Mouse (Mus musculus): Measurements from ENCODE around the gene Slc28a1.

DNA sequence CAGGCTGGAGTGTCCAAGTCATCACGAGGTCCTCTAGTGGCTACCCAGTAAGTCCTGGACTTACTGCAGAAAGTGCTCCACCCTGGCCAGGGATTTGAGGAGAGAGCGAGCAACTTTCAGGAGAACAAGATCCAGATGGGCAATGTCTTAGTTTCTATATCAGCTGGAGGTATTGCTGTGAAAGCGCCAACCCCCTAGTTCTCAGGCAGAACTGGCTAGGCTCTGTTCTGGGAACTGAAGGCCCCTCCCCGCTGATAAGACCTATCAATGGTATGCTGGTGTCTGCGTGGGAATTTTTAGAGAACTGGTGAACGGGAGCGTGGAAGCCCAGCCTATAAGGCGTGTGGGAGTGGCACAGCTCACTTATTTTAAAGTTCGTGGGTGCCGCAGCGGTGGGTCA lies 35.2 kb downstream of the Slc28a1 start:
- TF ChIP-seq CTCF (IDR thresholded peaks at IDR 0.05; ENCODE audit: control insufficient read depth, insufficient read depth, low read length) (no peak), POLR2A (IDR thresholded peaks at IDR 0.05; ENCODE audit: borderline replicate concordance, control insufficient read depth, low read depth, low read length) (no peak)
